Mouse (Mus musculus) forebrain, embryonic 16.5 days (tissue): ENCODE results near the gene Per1. TPM values are rescaled to one million over a fixed set of nuclear protein-coding genes. Genes with fewer than 3 reads are reported as not detected.

Experiments used
- ATAC-seq: fragments of 200-750 bp; cut with Nextera tagmentation; 2 replicates; pipeline ENCODE4 v1.8.0; 2017; ENCODE audit warnings: mild to moderate bottlenecking, moderate library complexity
- H3K27ac ChIP-seq: fragments of 300-500 bp; sonication (generic); 2 replicates; pipeline ENCODE4 v1.5.1; 2014; ENCODE audit warnings: low read length, control low read depth
- H3K27me3 ChIP-seq: fragments of 300-500 bp; sonication (generic); replicated peaks from 2 replicates; pipeline ENCODE4 v1.6.1; 2014; ENCODE audit warnings: low read length; ENCODE audit not compliant: control insufficient read depth, insufficient read depth
- H3K36me3 ChIP-seq: fragments of 300-500 bp; sonication (generic); 2 replicates; pipeline ENCODE4 v1.6.1; 2014; ENCODE audit not compliant: control insufficient read depth, insufficient read depth
- H3K4me1 ChIP-seq: fragments of 300-500 bp; sonication (generic); replicated peaks from 2 replicates; pipeline ENCODE4 v1.6.1; 2014; ENCODE audit warnings: low read length; ENCODE audit not compliant: control insufficient read depth, insufficient read depth
- H3K4me2 ChIP-seq: fragments of 300-500 bp; sonication (generic); 2 replicates; pipeline ENCODE4 v1.6.1; 2014; ENCODE audit warnings: mild to moderate bottlenecking, low read length, control low read depth
- H3K4me3 ChIP-seq: fragments of 300-500 bp; sonication (generic); replicated peaks from 2 replicates; pipeline ENCODE4 v1.5.1; 2014; ENCODE audit warnings: mild to moderate bottlenecking, low read length, control low read depth
- H3K9ac ChIP-seq: fragments of 300-500 bp; sonication (generic); replicated peaks from 2 replicates; pipeline ENCODE4 v1.6.1; 2014; ENCODE audit warnings: low read depth, low read length, control low read depth
- H3K9me3 ChIP-seq: fragments of 300-500 bp; sonication (generic); 2 replicates; pipeline ENCODE4 v1.6.1; 2016; ENCODE audit warnings: low read length; ENCODE audit not compliant: control insufficient read depth
- WGBS: fragments of 180-500 bp; shearing (Covaris S2); extraction: QIAGEN DNeasy Blood & Tissue Kit; methylation state at CpG from one replicate; pipeline ENCODE4 v1.1.7; 2014; 5-methylcytosine and 5-hydroxymethylcytosine counted together
- polyA plus RNA-seq: library from polyadenylated mRNA; unstranded; fragments of >200 nt; fragmentation: Nextera tagmentation; extraction: Ambion mirVana; gene quantifications from 2 replicates; pipeline ENCODE4 v1.2.1, GENCODE M21; 2015

Gene Per1
- polyA plus RNA-seq, 1 experiment from 2014 or later, result 11.8 TPM

- Histone ChIP-seq H3K4me2 (no peak overlapping the region), H3K27ac (no peak overlapping the region), H3K27me3 (no peaks in the 10 kb centered on the region), H3K36me3 (peaks cover 22% of the 10 kb centered on the region), H3K9ac (no peak overlapping the region), H3K4me1 (peaks cover 42% of the 10 kb centered on the region), H3K9me3 (no peaks in the 10 kb centered on the region), H3K4me3 (no peak overlapping the region)
- ATAC-seq, result no peak
- WGBS, result 91% methylated on average over 21 of the region's 21 CpGs
These were observed 6.8 kb downstream of the Per1 start for GRCm38 (mm10) chr11:69101604-69102402.

GRCm38 (mm10) chr11:69102403-69102725 lies 7.3 kb downstream of the Per1 start:
- no peaks in the 10 kb centered on the region for H3K27me3 ChIP-seq
- no peak overlapping the region for H3K4me3 ChIP-seq
- H3K27ac ChIP-seq, result no peak overlapping the region
- H3K4me2 ChIP-seq, result no peak overlapping the region
- no peak overlapping the region for H3K9ac ChIP-seq
- H3K36me3 ChIP-seq, result peaks cover 25% of the 10 kb centered on the region
- ATAC-seq, result no peak
- H3K9me3 ChIP-seq, result no peaks in the 10 kb centered on the region
- WGBS, result 93% methylated on average over 7 of the region's 7 CpGs
- peaks cover 36% of the 10 kb centered on the region for H3K4me1 ChIP-seq

- ATAC-seq, result no peak
- peaks cover 28% of the 10 kb centered on the region for H3K4me1 ChIP-seq
- WGBS, result 96% methylated on average over 14 of the region's 14 CpGs
These were observed 8.1 kb downstream of the Per1 start for GRCm38 (mm10) chr11:69103121-69103520.

GRCm38 (mm10) chr11:69103531-69104435 lies 8.8 kb downstream of the Per1 start:
- Histone ChIP-seq H3K4me2 (no peak overlapping the region), H3K9ac (no peak overlapping the region), H3K4me3 (no peak overlapping the region), H3K9me3 (no peaks in the 10 kb centered on the region), H3K36me3 (peaks cover 32% of the 10 kb centered on the region), H3K4me1 (peaks cover 22% of the 10 kb centered on the region), H3K27ac (no peak overlapping the region), H3K27me3 (no peaks in the 10 kb centered on the region)
- no peak for ATAC-seq
- 89% methylated on average over 15 of the region's 15 CpGs for WGBS

More at GRCm38 (mm10) chr11:69103121-69103520, 8.1 kb downstream of the Per1 start:
- Histone ChIP-seq H3K9me3 (no peaks in the 10 kb centered on the region), H3K27me3 (no peaks in the 10 kb centered on the region), H3K27ac (no peak overlapping the region), H3K4me2 (no peak overlapping the region), H3K36me3 (peaks cover 27% of the 10 kb centered on the region), H3K4me3 (no peak overlapping the region), H3K9ac (no peak overlapping the region)

- WGBS, result 91% methylated on average over 14 of the region's 14 CpGs
- H3K9ac ChIP-seq, result no peak overlapping the region
- no peaks in the 10 kb centered on the region for H3K9me3 ChIP-seq
- no peak overlapping the region for H3K4me3 ChIP-seq
- H3K4me1 ChIP-seq, result peaks cover 16% of the 10 kb centered on the region
- H3K27me3 ChIP-seq, result no peaks in the 10 kb centered on the region
- peaks cover 35% of the 10 kb centered on the region for H3K36me3 ChIP-seq
- ATAC-seq, result no peak
- H3K27ac ChIP-seq, result no peak overlapping the region
- no peak overlapping the region for H3K4me2 ChIP-seq
These were observed 9.5 kb downstream of the Per1 start for GRCm38 (mm10) chr11:69104487-69104886.

- no peak overlapping the region for H3K4me2 ChIP-seq
- H3K9ac ChIP-seq, result no peak overlapping the region
- no peak overlapping the region for H3K4me3 ChIP-seq
- peaks cover 35% of the 10 kb centered on the region for H3K36me3 ChIP-seq
- ATAC-seq, result no peak
- no peak overlapping the region for H3K27ac ChIP-seq
- H3K27me3 ChIP-seq, result no peaks in the 10 kb centered on the region
- no peaks in the 10 kb centered on the region for H3K9me3 ChIP-seq
- 95% methylated on average over 6 of the region's 6 CpGs for WGBS
- H3K4me1 ChIP-seq, result peaks cover 10% of the 10 kb centered on the region
These were observed 10.2 kb downstream of the Per1 start for GRCm38 (mm10) chr11:69105227-69105626.

GRCm38 (mm10) chr11:69105796-69106195 lies 10.8 kb downstream of the Per1 start:
- Histone ChIP-seq H3K9ac (no peak overlapping the region), H3K4me3 (no peak overlapping the region), H3K27ac (no peak overlapping the region), H3K9me3 (no peaks in the 10 kb centered on the region), H3K36me3 (peaks cover 35% of the 10 kb centered on the region), H3K4me1 (peaks cover 7% of the 10 kb centered on the region; the same call in 1 of the 2 replicates), H3K4me2 (no peak overlapping the region), H3K27me3 (no peaks in the 10 kb centered on the region)
- 82% methylated on average over 2 of the region's 2 CpGs for WGBS
- ATAC-seq, result no peak

- 89% methylated on average over 11 of the region's 11 CpGs for WGBS
- no peak for ATAC-seq
- Histone ChIP-seq H3K4me3 (no peak overlapping the region), H3K27me3 (no peaks in the 10 kb centered on the region), H3K9me3 (no peaks in the 10 kb centered on the region), H3K27ac (no peak overlapping the region), H3K9ac (no peak overlapping the region), H3K4me2 (no peak overlapping the region), H3K4me1 (peaks cover 3% of the 10 kb centered on the region; the same call in 1 of the 2 replicates), H3K36me3 (peaks cover 32% of the 10 kb centered on the region)
These were observed 11.3 kb downstream of the Per1 start for GRCm38 (mm10) chr11:69106299-69106698.

- ATAC-seq, result no peak
- no peak overlapping the region for H3K27ac ChIP-seq
- no peaks in the 10 kb centered on the region for H3K9me3 ChIP-seq
- H3K4me3 ChIP-seq, result no peak overlapping the region
- H3K4me2 ChIP-seq, result no peak overlapping the region
- 79% methylated on average over 11 of the region's 11 CpGs for WGBS
- H3K27me3 ChIP-seq, result no peaks in the 10 kb centered on the region
- 0 out of 2 replicates have a peak, but pooled peaks cover 3% of the 10 kb centered on the region for H3K4me1 ChIP-seq
- no peak overlapping the region for H3K9ac ChIP-seq
- H3K36me3 ChIP-seq, result peaks cover 32% of the 10 kb centered on the region
These were observed 11.8 kb downstream of the Per1 start for GRCm38 (mm10) chr11:69106842-69107241.
